Mouse (Mus musculus): ENCODE measurements around the gene Ppfibp2.
A peak's percentile ranks its signal among the peaks of the same experiment; 100 is the strongest.

Ppfibp2 gene

DNA sequence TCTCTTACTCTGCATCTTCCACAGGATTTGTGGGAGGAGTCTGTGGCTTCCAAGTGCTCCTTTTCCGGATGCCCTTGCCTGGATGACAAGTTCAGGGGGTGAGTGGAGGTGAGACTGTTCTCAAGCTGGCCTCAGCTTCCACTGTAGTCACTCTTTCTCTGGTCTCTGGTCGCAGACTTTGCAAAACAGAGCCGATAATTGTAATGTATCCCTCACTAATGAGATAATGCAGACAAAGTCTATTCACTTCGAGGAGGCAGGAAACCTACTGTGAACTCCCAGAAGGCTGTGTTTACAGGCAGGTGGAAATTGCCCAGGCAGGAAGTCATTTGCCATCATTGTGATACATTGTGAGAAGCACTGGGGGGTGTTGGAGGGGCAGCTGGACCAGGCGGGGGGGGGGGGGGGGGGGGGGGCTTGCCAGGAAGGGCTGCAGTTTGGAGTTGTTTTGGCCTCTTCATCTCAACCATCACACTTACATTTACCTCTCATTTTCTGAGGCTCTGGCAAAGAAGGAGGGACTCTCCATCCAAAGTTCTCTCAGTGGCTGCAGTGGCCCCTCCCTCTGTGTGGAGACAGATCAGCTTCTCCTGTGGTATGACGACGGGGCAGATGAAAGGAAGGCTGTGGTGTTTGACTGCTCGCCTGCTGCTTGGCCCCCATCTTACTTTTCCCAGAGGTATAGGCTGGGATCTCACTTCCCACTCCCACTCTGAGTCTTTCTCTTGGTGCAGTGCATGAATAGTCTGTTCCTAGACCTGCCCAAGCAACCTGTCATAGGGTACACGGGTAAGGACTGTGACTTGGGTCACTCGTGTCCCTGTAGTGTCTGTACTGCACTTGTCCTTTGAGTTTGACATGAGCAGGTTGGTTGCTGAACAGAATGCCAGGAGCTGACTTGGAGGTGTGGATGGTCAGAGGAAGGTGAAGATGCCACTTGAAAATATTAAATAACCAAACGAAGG lies 23.3 kb downstream of the Ppfibp2 start:
- no peak for DNase-seq (ENCODE audit: low read depth)

- no peak for DNase-seq (ENCODE audit: low read depth)
Observed at GRCm38 (mm10) chr7:107619225-107619624, 24.2 kb downstream of the Ppfibp2 start.

- no peak for DNase-seq (ENCODE audit: low read depth)
Observed at GRCm38 (mm10) chr7:107620137-107620536, 25.1 kb downstream of the Ppfibp2 start.

GRCm38 (mm10) chr7:107624432-107624831 lies 29.4 kb downstream of the Ppfibp2 start:
- DNase-seq (ENCODE audit: low read depth) = no peak

DNA sequence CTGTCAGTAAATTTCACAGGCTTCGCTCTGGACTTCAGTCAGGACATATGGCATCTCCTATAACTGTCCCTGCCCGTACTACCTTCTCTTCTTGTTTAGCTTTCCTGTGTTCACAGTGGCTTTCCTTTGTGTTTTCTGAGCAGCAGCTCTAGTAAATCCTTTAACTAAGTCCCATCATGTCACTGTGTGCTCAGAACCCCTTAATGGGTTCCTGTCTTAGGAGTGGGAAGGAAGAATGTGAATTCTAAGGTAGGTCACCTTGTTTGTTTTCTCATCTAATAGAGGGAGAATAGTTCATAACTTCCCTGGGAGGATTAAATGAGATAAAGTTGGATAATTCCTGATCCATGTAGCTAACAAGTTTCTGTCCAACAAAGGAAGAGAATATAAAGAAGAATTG lies 30.1 kb downstream of the Ppfibp2 start, which contains the start of gene 5330417H12Rik:
5330417H12Rik (minus strand) TSS at position 101 of the 400 bp plus-strand sequence.
- DNase-seq (ENCODE audit: low read depth) = no peak

DNA sequence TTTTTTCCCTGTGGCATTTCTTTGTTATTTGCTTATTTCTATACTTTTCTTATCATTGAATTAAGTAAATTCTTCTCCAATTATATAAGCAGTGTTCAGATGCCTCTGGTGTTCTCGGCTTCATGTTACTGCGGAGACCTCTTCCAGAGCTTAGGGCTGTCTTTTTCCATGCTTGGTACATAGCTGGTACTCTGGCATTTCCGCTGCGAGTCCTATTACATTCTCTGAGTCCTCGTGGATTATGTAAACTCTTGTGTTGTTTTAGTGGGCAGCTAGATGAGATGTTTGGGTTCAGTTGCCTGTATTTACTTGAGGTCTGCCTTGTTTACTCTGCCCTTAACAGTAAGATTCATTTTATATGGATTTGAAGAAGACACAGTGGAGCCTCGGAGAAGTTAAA lies 30.8 kb downstream of the Ppfibp2 start:
- no peak for DNase-seq (ENCODE audit: low read depth)

- no peak for DNase-seq (ENCODE audit: low read depth)
Observed at GRCm38 (mm10) chr7:107628383-107628782, 33.4 kb downstream of the Ppfibp2 start.

DNA sequence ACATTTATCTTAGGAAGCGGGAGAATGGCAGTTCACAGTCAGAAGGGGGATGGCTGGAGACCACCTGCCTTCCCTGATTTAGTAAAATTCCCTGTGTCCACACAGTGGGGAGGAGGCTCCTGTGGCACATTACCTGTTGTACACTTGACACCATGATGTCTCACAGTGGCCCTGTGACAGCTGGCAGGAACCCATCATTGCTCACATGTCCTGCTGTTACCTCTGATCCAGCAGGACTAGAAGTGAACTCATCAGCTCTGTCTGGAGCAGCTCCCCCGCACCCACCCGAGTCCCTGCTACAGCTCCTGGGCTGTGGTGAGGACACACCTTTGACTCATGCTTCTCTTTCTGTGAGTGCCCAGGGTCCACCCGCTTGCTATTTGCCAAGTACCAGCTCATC lies 38.2 kb downstream of the Ppfibp2 start:
- DNase-seq (ENCODE audit: low read depth) = no peak

- DNase-seq (ENCODE audit: low read depth) = no peak
Observed at GRCm38 (mm10) chr7:107637398-107637797, 42.4 kb downstream of the Ppfibp2 start.

GRCm38 (mm10) chr7:107638026-107638425 lies 43.0 kb downstream of the Ppfibp2 start:
- no peak for DNase-seq (ENCODE audit: low read depth)

GRCm38 (mm10) chr7:107642586-107643275 lies 47.7 kb downstream of the Ppfibp2 start:
- no peak for DNase-seq (ENCODE audit: low read depth)

DNA sequence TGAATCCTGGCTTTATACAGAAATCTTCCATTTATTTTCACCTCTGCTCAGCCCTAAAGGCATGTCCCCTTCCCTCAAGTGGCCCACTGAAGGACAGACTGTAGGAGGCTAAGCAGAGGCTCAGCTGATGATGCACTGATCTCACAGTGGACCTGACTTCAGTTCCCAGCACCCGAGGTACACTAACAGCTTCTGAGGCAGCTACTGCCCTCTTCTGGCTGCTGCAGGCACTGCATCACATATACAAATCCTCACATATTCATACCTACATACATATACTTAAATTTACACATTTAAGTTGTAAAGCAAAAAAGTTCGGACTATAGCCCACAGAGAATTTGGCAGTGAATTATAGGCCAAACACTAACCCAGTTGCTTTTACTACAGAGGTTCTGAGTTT lies 50.0 kb downstream of the Ppfibp2 start:
- DNase-seq (ENCODE audit: low read depth) = no peak

- DNase-seq (ENCODE audit: low read depth) = no peak
Observed at GRCm38 (mm10) chr7:107648937-107649688, 54.1 kb downstream of the Ppfibp2 start.

- no peak for DNase-seq (ENCODE audit: low read depth)
Observed at GRCm38 (mm10) chr7:107649990-107650389, 55.0 kb downstream of the Ppfibp2 start.

- DNase-seq (ENCODE audit: low read depth) = no peak
Observed at GRCm38 (mm10) chr7:107651821-107652220, 56.8 kb downstream of the Ppfibp2 start.

DNA sequence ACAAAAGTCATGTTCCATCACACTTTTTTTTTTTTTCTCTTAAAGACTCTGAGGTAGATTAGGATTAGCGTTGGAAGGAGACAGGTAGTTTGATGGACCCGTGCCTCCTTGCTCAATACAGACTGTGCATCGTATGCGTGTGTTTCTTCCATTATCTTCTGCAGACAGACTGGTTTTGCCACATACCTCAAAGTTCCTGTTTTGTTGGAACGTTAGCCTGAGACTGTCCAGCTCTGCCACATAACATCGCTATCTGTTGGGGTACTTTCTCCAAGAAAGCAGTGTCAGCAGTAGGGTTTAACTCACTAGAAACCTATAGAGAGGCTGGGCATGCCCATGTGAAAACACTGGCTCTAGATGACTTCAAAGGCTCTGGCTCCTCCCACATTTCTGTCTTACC lies 61.4 kb downstream of the Ppfibp2 start:
- DNase-seq (ENCODE audit: low read depth) = no peak

DNA sequence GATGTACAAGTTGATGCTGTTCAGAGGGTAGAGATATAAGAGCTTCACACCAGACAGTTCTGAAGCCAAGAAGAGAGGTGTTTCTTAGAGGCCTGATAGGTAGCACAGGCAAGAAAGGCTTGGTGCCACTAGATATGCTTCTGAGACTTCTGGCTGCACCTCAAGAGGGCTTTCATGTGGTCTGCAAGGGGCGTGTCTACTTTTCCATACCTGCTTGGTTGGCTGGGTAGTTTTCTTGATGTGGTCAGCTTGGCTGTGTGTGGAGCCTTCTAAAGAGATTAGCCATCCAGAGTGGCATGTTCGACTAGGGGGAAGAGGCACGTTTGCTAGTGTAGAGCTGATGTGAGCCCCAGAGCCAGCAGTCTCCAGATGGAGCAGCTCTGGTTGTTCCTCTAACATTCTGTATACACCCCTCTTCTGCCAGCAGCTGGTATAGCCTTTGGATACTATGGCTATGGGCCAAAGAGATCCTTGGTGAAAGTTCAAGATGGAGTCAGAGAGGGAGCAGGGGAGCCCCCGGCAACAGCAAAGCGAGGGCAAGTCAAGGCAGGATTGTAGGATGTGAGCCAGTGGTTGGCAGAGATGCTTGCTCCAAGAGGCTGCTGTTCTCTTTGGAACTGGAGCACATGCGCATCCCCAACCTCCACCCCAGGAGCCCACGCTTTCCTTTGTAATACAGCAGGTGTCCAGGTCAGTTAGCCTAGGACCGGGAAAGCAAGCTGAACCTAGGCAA lies 64.3 kb downstream of the Ppfibp2 start:
- DNase-seq (ENCODE audit: low read depth) = peak; percentile 36

GRCm38 (mm10) chr7:107661189-107661842 lies 66.3 kb downstream of the Ppfibp2 start:
- peak; percentile 82 for DNase-seq (ENCODE audit: low read depth)

- no peak for DNase-seq (ENCODE audit: low read depth)
Observed at GRCm38 (mm10) chr7:107661843-107662281, 66.9 kb downstream of the Ppfibp2 start.

DNA sequence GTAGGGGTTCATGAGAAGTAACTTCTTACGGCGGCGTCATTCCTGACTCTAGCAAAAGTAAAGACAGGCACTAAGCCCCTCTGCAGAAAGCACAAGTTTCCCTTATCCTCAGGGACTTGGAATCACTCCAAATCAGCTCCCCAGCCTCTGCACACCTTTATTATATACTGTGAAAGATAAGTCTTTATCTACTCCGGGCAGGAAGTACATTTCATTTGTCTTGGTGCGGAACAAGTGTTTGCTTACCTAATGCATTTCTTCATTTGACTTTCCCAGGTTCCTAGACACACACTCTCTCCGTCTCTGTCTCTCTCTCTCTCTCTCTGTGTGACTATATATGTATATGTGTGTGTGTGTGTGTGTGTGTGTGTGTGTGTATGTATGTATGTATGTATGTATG lies 68.6 kb downstream of the Ppfibp2 start:
- DNase-seq (ENCODE audit: low read depth) = no peak

Measured in induced T-regulatory cell, adult 2 months (primary cell).